Mouse (Mus musculus): ENCODE measurements around the gene Slc44a4. TPM values are rescaled to one million over a fixed set of nuclear protein-coding genes. Genes with fewer than 3 reads are reported as not detected.
A peak's percentile ranks its signal among the peaks of the same experiment; 100 is the strongest.

Gene Slc44a4
- polyA plus RNA-seq (2012; rRNA removed): 0.27 and 0.38 TPM in 2 replicates

DNA sequence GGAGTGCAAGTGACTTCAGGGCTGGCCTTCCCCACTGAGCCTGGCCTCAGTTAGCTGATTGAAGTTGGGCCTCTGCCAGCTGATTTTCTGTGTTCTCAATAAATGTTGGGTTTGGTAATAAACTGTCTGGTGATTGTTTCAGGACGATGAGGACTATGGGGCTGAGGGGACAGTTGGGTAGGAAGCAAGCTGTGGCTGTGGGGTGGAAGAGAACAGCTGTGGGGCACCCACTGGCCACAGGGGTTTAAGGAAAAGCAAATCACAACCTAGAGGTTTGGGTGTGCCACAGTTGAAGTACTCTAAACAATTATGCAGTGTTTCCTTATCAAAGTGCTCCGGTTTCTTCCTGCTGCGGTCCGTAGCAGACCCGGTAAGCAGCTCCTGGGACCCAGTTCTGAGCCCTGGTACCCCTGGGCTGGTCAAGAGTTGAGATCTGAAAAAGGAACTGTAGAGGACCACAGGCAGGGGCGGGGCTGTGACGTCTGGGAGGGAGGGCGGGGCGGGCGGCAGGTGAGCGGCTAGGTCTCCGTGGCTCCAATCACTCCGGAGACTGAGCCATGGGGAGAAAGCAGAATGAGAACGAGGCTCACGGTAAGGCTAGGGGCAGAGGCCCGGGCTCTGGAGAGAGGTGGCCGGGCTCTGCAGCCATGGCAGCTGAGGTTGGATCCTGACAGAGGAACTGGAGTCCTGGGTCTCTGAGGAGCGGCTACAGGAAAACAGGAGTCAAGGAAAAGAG is at the start of gene Slc44a4:
Slc44a4 (plus strand) TSS at position 537 of the 736 bp plus-strand sequence.
- no peak for DNase-seq (ENCODE audit: extremely low spot score in 1 of 2, low spot score in 1 of 2)

DNA sequence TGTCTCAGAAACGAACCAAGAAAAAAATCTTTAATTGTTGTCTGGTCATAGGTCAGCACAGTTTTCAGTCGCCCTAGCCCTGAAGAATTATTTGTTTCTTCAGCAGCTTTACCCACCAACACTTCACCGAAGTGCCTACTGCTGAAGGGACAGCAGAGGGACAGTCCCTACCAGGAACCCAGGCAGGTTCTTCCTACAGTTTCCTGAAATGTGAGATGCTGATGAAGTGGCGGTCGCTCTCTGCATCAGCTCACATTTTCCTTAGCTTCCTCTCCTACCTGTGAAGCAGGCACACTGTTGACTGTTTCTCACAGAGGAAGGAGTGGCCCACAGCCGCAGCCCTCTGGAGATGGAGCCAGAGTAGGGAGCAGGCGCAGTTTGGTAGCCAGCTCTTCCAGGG is 48.3 kb upstream of the Slc44a4 start:
- no peak for DNase-seq (ENCODE audit: extremely low spot score in 1 of 2, low spot score in 1 of 2)

GRCm38 (mm10) chr17:34874321-34874720 is 39.9 kb upstream of the Slc44a4 start:
- DNase-seq (ENCODE audit: extremely low spot score in 1 of 2, low spot score in 1 of 2): no peak

GRCm38 (mm10) chr17:34879336-34879879 is 34.9 kb upstream of the Slc44a4 start, which contains the start of gene Zbtb12:
Gene Zbtb12 (plus strand): TSS chr17:34879483.
- no peak for DNase-seq (ENCODE audit: extremely low spot score in 1 of 2, low spot score in 1 of 2)

DNA sequence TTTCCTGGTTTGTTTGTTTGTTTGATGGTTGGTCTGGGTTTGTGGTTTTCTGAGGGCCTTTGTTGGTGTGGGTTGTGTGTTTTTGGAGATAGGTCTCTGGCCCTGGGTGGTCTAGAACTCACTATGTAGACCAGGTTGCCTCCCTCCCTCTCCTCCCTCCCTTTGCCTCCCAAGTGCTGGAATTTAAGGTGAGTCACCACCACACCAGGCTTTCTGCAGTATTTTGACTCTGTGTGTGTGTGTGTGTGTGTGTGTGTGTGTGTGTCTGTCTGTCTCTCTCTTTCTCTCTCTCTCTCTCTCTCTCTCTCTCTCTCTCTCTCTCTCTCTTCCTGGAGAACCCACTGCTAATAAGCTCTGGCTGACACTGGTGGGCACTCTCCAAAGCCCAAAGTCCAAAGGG is 33.1 kb upstream of the Slc44a4 start:
- no peak for DNase-seq (ENCODE audit: extremely low spot score in 1 of 2, low spot score in 1 of 2)

DNA sequence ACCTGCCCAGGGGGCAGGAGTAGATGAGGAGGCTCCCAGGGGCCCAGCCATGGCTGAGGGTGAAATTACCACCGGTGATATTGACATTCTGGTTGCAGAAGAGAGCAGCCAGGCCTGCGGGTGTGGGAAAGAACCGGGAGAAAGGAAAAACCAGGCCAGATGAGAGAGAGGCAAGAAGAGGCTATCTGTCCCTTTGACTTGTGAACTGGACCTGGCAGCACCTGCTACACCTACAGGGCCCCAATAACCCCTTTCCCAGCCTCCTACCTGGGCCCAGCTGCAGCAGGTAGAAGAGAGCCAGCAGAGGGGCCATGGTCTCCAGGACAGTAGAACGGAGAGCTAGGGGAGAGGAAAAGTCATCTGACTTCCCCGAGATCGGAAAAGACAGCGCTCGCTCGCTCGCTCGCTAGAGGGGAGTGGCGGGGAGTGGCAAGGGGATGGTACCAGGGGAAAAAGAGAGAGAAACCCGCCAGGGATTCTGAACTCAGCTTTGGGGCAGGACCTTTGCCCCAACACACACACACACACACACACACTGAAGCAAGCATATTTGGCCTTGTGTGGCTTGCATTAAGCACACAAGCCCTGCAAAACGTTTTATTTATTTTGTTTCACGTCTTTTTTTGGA is 32.5 kb upstream of the Slc44a4 start, which contains the start of gene Gm20547:
Gm20547 (minus strand) TSS at position 360 of the 628 bp plus-strand sequence.
- no peak for DNase-seq (ENCODE audit: extremely low spot score in 1 of 2, low spot score in 1 of 2)

DNA sequence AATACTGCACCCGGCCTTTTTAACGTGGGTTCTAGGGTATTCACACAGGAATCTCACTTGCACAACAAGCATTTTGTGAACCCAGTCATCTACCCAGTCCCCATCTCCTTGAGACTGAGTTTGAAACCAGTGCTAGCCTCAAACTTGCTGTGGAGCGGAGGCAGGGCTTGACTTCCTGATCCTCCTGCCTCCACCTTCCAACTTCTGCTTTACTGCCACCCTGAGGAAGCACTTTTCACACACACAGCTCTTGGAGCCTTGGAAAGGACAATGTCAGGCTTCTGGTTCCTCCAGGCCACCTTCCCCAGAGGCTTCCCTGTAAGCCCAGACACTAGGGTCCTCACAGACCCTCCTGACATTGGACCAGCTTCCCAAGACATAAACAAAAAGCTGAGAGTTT is 30.9 kb upstream of the Slc44a4 start:
- DNase-seq (ENCODE audit: extremely low spot score in 1 of 2, low spot score in 1 of 2): no peak

DNA sequence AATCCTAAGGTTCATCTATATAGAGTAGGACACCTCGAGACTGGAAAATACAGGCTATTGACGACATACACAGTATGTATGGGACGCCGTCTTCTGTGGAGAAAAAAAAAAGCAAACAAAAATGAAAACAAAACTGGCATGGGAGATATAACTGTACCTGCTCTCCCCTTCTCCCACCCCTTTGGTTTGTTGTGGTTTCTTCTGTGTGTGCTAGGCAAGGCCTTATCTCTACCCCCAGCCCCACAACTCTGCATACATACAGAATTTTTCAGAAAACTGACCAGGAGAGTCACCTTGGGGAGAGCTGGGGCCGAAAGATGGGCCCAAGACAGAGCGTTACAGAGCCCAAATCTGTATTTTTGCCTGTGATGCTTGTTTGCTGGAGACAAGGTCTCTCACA is 29.6 kb upstream of the Slc44a4 start:
- no peak for DNase-seq (ENCODE audit: extremely low spot score in 1 of 2, low spot score in 1 of 2)

DNA sequence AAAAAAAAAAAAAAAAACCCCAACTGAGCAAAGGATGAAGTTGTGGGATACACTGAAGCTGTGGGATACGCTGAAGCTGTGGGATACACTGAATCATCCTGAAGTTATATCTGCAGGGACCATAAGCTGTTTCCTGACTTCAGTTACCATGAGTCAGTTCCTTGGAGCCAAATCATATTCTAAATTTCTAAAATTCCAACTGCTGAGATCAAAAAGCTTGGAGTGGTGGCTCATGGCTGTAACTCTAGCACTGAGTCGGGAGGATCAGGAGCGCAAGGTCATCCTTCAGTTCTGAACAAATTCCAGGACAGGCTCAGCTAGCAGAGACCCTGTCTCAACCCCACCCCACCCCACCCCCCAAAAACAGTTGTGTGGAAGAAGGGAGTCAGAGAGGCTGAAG is 28.7 kb upstream of the Slc44a4 start:
- no peak for DNase-seq (ENCODE audit: extremely low spot score in 1 of 2, low spot score in 1 of 2)

- no peak for DNase-seq (ENCODE audit: extremely low spot score in 1 of 2, low spot score in 1 of 2)
Measured at GRCm38 (mm10) chr17:34887942-34888341, 26.3 kb upstream of the Slc44a4 start.

- no peak for DNase-seq (ENCODE audit: extremely low spot score in 1 of 2, low spot score in 1 of 2)
Measured at GRCm38 (mm10) chr17:34890074-34890743, 24.1 kb upstream of the Slc44a4 start.

DNA sequence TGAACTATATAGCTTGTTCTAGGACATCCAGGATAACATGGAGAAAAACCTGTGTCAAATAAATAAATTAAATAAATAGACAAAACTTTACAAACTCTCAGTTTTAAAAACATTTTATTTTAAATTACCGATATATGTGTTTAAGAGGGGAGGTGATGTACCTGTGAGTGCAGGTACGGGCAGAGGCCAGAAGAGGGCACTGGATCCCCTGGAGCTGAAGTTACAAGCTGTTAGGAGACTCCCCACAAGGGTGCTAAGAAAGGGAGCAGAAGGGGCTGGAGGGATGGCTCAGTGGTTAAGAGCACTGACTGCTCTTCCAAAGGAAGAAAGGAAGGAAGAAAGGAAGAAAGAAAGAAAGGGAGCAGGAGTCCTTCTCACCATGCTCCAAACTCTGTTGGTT is 22.9 kb upstream of the Slc44a4 start:
- DNase-seq (ENCODE audit: extremely low spot score in 1 of 2, low spot score in 1 of 2): no peak

DNA sequence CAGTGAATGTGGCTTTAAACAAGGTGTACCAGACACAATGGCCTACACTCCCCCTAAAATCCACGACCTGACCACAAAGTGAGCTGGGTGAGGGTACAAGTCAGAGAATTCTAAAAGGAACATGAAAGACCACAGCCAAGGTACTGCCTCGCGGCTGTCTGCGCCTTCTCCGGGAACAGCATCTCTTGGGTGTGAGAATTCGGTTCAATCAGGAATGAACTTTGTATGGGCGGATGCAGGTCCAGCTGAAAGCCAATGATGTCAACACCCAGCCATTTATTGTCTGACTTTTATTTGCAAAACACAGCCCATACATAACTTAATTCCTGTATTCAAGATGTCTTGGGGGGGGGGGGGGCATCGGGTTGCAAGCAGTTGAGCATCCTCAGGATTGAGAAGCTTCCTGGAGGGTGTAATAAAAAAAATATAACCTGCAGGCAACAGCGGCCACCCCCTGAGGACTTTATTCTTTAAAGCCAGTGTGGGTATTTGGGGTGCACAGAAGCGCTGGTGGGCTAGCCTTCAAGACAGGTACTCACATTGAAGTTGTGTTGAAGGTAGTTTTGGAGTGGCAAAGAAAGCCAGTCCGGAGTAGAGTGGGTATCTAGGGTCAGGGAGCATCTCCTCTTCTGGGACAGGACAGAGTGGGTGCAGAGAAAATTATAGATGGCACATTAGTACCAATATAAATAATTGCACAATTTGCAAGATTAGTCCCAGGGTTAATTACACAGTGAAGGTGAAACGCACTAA is 21.0 kb upstream of the Slc44a4 start:
- DNase-seq (ENCODE audit: extremely low spot score in 1 of 2, low spot score in 1 of 2): no peak

GRCm38 (mm10) chr17:34894074-34894597 is 20.1 kb upstream of the Slc44a4 start:
- DNase-seq (ENCODE audit: extremely low spot score in 1 of 2, low spot score in 1 of 2): peak; percentile 81 to 94

DNA sequence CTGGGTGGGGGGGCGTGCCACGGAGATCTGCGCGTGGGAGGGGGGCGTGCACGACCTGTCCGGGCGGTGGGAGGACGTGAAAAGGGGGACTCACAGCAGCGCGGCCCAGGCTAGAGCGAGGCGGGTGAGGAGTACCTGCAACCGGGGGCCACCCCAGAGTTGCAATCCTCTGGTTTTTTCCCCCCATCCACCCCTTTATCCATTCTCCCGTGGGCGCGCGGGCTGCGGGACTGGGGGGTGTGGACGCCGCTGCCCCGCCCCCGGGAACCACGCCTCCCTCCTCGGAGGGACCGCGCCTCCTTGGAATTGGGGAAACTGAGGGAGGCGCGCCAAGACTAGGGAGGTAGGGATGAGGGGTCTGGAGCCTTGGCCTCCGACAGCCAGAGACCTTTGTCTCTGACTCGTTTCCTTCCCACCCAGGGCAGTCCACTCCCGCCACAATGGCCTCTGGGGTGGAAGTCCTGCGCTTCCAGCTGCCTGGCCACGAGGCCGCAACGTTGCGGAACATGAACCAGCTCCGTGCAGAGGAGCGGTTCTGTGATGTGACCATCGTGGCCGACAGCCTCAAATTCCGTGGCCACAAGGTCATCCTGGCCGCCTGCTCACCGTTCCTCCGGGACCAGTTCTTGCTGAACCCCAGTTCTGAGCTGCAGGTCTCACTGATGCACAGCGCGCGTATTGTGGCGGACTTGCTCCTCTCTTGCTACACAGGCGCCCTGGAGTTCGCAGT is 19.3 kb upstream of the Slc44a4 start:
- DNase-seq (ENCODE audit: extremely low spot score in 1 of 2, low spot score in 1 of 2): peak in 1 of 2 experiments; percentile 40

- no peak for DNase-seq (ENCODE audit: extremely low spot score in 1 of 2, low spot score in 1 of 2)
Measured at GRCm38 (mm10) chr17:34895724-34896123, 18.5 kb upstream of the Slc44a4 start.

DNA sequence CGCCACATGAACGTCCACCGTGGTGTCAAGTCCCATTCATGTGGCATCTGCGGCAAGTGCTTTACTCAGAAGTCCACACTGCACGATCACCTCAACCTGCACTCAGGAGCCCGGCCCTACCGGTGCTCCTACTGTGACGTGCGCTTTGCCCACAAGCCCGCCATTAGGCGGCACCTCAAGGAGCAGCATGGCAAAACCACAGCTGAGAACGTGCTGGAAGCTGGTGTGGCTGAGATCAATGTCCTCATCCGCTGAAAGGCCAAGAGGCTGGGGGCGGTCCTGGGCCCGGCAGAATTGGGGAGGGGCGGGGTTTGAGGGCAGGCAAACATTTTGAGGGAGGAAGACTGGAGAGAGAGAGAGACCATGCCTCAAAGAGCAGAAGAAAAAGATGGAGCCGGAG is 17.9 kb upstream of the Slc44a4 start:
- no peak for DNase-seq (ENCODE audit: extremely low spot score in 1 of 2, low spot score in 1 of 2)

- peak; percentile 40 to 61 for DNase-seq (ENCODE audit: extremely low spot score in 1 of 2, low spot score in 1 of 2)
Measured at GRCm38 (mm10) chr17:34897373-34898159, 16.7 kb upstream of the Slc44a4 start.

GRCm38 (mm10) chr17:34898160-34898586 is 16.1 kb upstream of the Slc44a4 start, which contains the start of the genes C2 and Ehmt2:
Gene C2 (minus strand): TSS chr17:34898265.
Gene Ehmt2 (plus strand): TSS chr17:34898469.
- peak; percentile 41 to 78 for DNase-seq (ENCODE audit: extremely low spot score in 1 of 2, low spot score in 1 of 2)

Measured in frontal cortex, adult 2 months (tissue).